Mouse (Mus musculus) midbrain, embryonic 16.5 days (tissue): ENCODE results near the gene Mrps5. TPM values are rescaled to one million over a fixed set of nuclear protein-coding genes. Genes with fewer than 3 reads are reported as not detected.

Experiments
- ATAC-seq: fragments of 200-750 bp; cut with Nextera tagmentation; 2 replicates; pipeline ENCODE4 v1.8.0; 2017; ENCODE audit warnings: moderate TSS enrichment
- H3K27ac ChIP-seq: fragments of 300-500 bp; sonication (generic); 2 replicates; pipeline ENCODE4 v1.5.1; 2014; ENCODE audit warnings: mild to moderate bottlenecking, low read length, mixed read lengths
- H3K27me3 ChIP-seq: fragments of 300-500 bp; sonication (generic); 2 replicates; pipeline ENCODE4 v1.6.1; 2014; ENCODE audit warnings: low read depth, low read length, mixed read lengths; ENCODE audit not compliant: control insufficient read depth, insufficient read depth
- H3K36me3 ChIP-seq: fragments of 300-500 bp; sonication (generic); 2 replicates; pipeline ENCODE4 v1.6.1; 2014; ENCODE audit warnings: mild to moderate bottlenecking, low read length, moderate library complexity, mixed read lengths; ENCODE audit not compliant: control insufficient read depth, insufficient read depth
- H3K4me1 ChIP-seq: fragments of 300-500 bp; sonication (generic); 2 replicates; pipeline ENCODE4 v1.6.1; 2014; ENCODE audit warnings: mild to moderate bottlenecking, low read length, mixed read lengths; ENCODE audit not compliant: control insufficient read depth, insufficient read depth
- H3K4me2 ChIP-seq: fragments of 300-500 bp; sonication (generic); 2 replicates; pipeline ENCODE4 v1.6.1; 2014; ENCODE audit warnings: mild to moderate bottlenecking, low read length, mixed read lengths
- H3K4me3 ChIP-seq: fragments of 300-500 bp; sonication (generic); 2 replicates; pipeline ENCODE4 v1.5.1; 2014; ENCODE audit warnings: low read depth, mild to moderate bottlenecking, low read length, moderate library complexity, mixed read lengths
- H3K9ac ChIP-seq: fragments of 300-500 bp; sonication (generic); 2 replicates; pipeline ENCODE4 v1.6.1; 2014; ENCODE audit warnings: low read depth, low read length, mixed read lengths
- H3K9me3 ChIP-seq: fragments of 300-500 bp; sonication (generic); replicated peaks from 2 replicates; pipeline ENCODE4 v1.6.1; 2014; ENCODE audit warnings: mild to moderate bottlenecking, low read length, mixed read lengths; ENCODE audit not compliant: control insufficient read depth, poor library complexity, severe bottlenecking
- WGBS: fragments of 180-500 bp; shearing (Covaris S2); extraction: QIAGEN DNeasy Blood & Tissue Kit; methylation state at CpG from one replicate; pipeline ENCODE4 v1.1.7; 2014; 5-methylcytosine and 5-hydroxymethylcytosine counted together
- polyA plus RNA-seq: library from polyadenylated mRNA; unstranded; fragments of >200 nt; fragmentation: Nextera tagmentation; extraction: Ambion mirVana; gene quantifications from 2 replicates; pipeline ENCODE4 v1.2.1, GENCODE M21; 2015

The Mrps5 gene
- polyA plus RNA-seq, 1 experiment from 2014 or later, result 155 TPM

DNA sequence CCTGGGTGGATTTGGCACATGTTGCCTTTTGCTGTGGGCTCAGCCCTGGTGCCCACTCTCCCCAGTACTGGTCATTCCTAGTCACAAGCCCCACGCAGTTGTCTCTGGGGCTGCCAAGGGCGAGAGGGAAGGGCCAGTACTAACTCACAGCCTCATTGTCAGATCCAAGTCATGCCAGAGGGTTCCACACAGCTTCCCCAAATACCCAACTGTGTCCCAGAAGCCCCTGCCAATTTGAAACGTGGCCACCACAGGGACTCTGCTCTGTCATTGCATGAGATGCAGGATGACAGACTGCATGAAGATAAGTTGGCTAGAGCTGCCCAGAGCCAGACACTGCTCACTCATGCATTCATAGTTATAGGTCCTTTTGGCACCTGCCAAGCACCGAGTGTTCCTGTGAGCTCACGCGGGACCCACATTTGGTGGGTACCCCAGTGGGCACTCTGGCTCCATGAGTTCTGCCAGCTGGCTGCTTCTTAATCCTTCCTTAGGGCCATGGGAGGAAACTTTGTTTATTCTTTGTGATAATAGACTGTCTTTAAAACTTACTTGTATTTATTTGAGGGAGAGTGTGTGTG, 41.1 kb downstream of the Mrps5 start:
- WGBS, result 75% methylated on average over 6 of the region's 6 CpGs

DNA sequence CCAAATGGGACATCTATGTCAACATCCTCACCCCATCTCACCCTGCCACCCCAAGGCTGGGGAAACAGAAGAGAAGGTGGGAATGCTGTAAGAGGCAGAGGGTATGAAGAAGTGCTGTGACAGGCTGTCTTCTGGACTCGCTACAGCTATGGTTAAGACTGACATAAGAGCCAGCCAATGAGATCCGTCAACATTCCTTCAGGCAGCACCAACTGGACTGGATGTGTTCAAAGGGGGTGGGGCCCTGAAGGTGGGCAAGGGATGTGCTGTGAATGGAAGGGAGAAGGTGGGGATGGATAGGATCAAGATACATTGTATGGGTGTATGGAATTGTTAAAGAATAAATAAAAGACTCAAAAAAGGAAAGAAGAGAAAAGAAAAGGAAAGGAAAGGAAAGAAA, 45.6 kb downstream of the Mrps5 start:
- H3K27ac ChIP-seq, result no peak overlapping the region
- no peak overlapping the region for H3K4me2 ChIP-seq
- H3K4me3 ChIP-seq, result no peak overlapping the region
- ATAC-seq, result no peak
- H3K9ac ChIP-seq, result no peak overlapping the region
- no peaks in the 10 kb centered on the region for H3K27me3 ChIP-seq
- no peaks in the 10 kb centered on the region for H3K4me1 ChIP-seq
- no peaks in the 10 kb centered on the region for H3K9me3 ChIP-seq
- 66% methylated on average over 2 of the region's 2 CpGs for WGBS
- no peaks in the 10 kb centered on the region for H3K36me3 ChIP-seq

More for the DNA sequence above, 41.1 kb downstream of the Mrps5 start:
- H3K27me3 ChIP-seq, result no peaks in the 10 kb centered on the region
- H3K36me3 ChIP-seq, result no peaks in the 10 kb centered on the region
- H3K9ac ChIP-seq, result no peak overlapping the region
- H3K4me2 ChIP-seq, result no peak overlapping the region
- H3K4me1 ChIP-seq, result no peaks in the 10 kb centered on the region
- no peak overlapping the region for H3K27ac ChIP-seq
- no peaks in the 10 kb centered on the region for H3K9me3 ChIP-seq
- H3K4me3 ChIP-seq, result no peak overlapping the region
- ATAC-seq, result no peak

DNA sequence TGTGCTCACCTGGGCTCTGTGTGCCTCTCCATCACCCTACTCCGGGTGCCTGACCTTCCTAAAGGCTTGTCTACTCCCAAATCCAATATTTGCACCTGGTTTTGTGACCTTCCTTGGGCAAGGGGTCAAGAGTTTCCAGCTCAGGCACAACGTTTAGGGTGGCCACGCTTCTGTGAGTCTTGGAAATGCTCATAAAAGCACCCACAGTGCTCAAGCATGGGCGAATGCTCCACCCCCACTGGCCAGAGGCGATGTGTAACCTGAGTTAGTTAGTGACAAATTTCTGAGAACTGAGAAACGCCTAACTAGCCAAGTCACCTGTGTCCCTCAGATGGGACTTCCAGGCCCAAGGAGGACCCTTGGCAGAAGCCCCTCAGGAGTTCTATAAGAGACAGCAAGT, 48.6 kb downstream of the Mrps5 start:
- Histone ChIP-seq H3K4me1 (no peaks in the 10 kb centered on the region), H3K27ac (no peak overlapping the region), H3K27me3 (no peaks in the 10 kb centered on the region), H3K4me2 (no peak overlapping the region), H3K36me3 (no peaks in the 10 kb centered on the region), H3K9me3 (no peaks in the 10 kb centered on the region), H3K9ac (no peak overlapping the region), H3K4me3 (no peak overlapping the region)
- 79% methylated on average over 6 of the region's 6 CpGs for WGBS
- ATAC-seq, result no peak

DNA sequence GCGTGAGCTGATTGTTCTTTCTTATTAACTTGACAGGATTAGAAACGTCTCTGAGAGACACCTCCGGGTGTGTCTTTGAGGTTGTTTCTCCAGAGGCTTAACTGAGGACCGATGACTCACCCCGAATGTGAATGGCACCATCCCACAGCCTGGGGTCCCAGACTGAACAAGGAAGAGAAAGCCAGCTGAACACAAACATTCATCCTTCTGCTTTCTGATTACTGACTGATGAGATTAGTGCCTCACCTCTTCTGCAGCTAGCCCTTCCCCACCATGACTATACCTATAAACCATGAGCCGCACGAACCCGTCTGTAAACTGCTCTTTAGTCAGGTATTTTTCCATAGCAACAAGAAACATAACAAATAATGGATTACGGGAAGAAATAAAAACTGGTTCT, 52.0 kb downstream of the Mrps5 start:
- H3K9ac ChIP-seq, result no peak overlapping the region
- ATAC-seq, result no peak
- 61% methylated on average over 9 of the region's 9 CpGs for WGBS
- H3K4me3 ChIP-seq, result no peak overlapping the region
- no peaks in the 10 kb centered on the region for H3K9me3 ChIP-seq
- no peak overlapping the region for H3K27ac ChIP-seq
- no peaks in the 10 kb centered on the region for H3K27me3 ChIP-seq
- no peaks in the 10 kb centered on the region for H3K4me1 ChIP-seq
- H3K36me3 ChIP-seq, result no peaks in the 10 kb centered on the region
- no peak overlapping the region for H3K4me2 ChIP-seq

DNA sequence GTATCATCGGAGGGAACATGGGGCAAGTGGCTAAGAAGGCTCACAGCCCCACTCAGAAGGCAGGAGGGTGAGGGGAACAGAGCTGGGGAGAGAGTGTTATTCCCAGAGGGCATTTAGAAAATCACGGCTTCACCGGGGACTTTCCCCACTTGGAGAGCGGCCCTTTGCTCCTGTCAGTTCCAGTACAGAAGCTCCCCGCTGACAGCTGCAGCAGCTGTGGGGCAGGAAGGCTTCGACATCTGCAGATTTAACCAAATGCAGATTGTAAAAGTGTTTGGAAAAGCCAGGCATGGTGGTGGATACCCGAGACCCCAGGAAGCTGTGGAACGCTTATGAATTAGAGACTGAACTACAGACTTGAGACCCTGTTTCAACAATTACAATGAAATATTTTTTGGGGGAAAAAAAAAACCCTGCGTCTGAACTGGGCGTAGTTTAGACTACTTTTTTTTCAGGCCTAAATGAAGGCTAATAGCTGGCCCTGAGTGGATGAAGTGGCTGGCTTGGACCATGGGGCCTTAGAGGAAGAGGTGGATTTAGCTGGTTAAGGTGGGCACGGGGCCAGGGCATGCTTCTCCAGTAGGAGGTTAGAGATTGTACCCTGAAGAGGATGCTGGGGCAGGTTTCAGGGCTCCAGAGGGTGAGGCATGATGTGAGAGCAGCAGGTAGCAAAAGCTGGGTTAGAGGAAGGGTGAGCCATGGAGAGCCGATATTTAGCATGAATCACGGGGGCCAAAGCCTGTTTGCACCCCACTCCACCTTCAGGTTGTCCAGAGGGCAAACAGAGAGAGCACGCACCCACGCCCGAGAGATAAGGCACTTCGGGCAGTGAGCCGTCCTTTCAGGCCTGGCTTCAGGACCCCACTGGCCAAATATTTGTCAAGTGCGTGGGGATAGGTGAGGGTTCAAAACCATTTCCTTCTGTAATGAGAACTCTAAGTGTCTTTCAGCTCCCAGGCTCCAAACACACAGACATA, 57.0 kb downstream of the Mrps5 start:
- Histone ChIP-seq H3K9ac (no peak overlapping the region), H3K9me3 (no peaks in the 10 kb centered on the region), H3K27me3 (no peaks in the 10 kb centered on the region), H3K4me1 (no peaks in the 10 kb centered on the region), H3K4me3 (no peak overlapping the region), H3K36me3 (no peaks in the 10 kb centered on the region), H3K4me2 (no peak overlapping the region), H3K27ac (no peak overlapping the region)
- WGBS, result 74% methylated on average over 19 of the region's 19 CpGs
- no peak for ATAC-seq

DNA sequence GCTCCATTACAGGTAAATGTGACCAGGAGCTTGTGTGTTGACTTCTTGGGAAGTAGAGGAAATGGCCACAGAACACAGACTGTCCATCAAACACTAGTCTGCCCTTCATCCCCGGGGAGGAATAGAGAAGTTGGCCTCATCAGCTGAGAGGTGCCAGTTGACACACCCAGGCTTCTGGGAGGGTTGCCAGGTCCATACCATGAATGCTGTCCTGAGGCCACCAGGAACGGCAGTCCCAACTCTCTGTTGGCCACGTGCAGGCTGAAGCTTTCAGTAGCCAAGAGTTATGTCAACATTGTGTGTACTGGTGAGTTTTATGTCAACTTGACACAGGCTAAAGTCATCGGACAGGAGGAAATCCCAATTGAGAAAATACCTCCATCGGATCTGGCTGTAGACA, 59.9 kb downstream of the Mrps5 start:
- Histone ChIP-seq H3K27me3 (no peaks in the 10 kb centered on the region), H3K9me3 (no peaks in the 10 kb centered on the region), H3K27ac (no peak overlapping the region), H3K4me1 (no peaks in the 10 kb centered on the region), H3K9ac (no peak overlapping the region), H3K4me3 (no peak overlapping the region), H3K36me3 (no peaks in the 10 kb centered on the region), H3K4me2 (no peak overlapping the region)
- ATAC-seq, result no peak
- 79% methylated on average over 5 of the region's 5 CpGs for WGBS

DNA sequence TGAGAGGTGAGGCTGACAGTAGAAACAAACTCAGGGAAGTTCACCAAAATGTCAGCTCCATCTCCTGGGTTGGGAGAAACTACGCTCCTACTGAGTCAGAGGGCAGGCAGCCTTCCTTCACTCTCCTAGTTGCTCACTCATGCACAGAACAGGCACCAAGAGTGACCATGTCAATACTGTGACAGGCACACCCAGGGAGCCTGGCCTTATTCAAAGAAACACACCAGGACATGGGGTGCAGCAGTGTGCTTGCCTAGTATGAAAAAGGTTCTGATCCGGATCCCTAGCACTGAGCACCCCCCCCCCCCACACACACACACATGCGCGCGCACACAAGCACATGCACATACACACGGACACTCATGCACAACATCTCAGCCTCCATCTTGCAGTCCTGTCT, 61.1 kb downstream of the Mrps5 start:
- H3K36me3 ChIP-seq, result no peaks in the 10 kb centered on the region
- H3K4me3 ChIP-seq, result no peak overlapping the region
- H3K4me1 ChIP-seq, result no peaks in the 10 kb centered on the region
- whole genome bisulfite sequencing, result 92% methylated on average over 6 of the region's 6 CpGs
- no peak overlapping the region for H3K4me2 ChIP-seq
- H3K27me3 ChIP-seq, result no peaks in the 10 kb centered on the region; the same call in 1 of the 2 replicates
- H3K27ac ChIP-seq, result no peak overlapping the region
- H3K9me3 ChIP-seq, result no peaks in the 10 kb centered on the region
- H3K9ac ChIP-seq, result no peak overlapping the region
- ATAC-seq, result no peak

DNA sequence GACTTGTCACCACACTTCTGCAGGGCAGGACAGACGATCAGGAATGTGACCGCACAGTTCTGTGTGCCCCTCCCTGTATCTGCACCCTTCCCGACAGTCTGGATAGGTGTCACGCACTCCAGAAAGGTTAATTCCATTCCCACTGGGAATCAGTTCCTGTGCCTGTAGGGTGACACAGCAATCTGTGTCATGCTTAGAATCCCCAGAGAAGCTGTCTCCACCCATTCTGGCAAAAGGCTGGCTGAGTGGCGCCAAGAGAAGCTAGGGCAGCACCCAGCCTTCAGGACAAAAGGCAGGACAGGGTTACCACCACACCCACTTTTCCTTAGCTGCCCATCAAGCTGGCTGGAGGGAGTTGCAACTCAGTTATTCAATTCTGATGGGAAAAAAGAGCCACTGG, 62.9 kb downstream of the Mrps5 start:
- no peak for ATAC-seq
- H3K36me3 ChIP-seq, result no peaks in the 10 kb centered on the region
- H3K9ac ChIP-seq, result no peak overlapping the region
- H3K27ac ChIP-seq, result no peak overlapping the region
- H3K4me2 ChIP-seq, result no peak overlapping the region
- H3K27me3 ChIP-seq, result peaks cover 15% of the 10 kb centered on the region
- H3K4me3 ChIP-seq, result no peak overlapping the region
- no peaks in the 10 kb centered on the region for H3K4me1 ChIP-seq
- 77% methylated on average over 5 of the region's 5 CpGs for WGBS
- no peaks in the 10 kb centered on the region for H3K9me3 ChIP-seq

DNA sequence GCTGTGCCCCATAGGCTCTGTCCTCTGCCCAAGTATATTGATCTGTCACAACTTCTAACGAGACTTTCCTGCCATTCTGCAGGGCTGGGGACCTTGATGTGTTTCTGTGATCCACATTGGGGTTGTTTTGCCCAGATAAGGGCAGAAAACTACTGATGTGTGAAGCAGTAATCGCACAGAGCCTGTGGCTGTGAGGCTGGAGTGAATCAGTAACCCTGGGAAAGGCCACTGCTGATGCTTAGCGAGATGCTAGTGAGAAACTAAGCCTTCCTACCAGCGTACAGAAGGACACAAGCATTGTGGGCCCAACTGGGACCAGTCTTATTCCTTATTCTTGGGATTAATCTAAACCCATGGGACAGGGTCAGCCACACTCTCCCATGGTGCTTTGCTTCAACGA, 64.6 kb downstream of the Mrps5 start:
- 71% methylated on average over 5 of the region's 5 CpGs for WGBS

More for the DNA sequence above, 64.6 kb downstream of the Mrps5 start:
- no peak overlapping the region for H3K27ac ChIP-seq
- ATAC-seq, result no peak
- no peaks in the 10 kb centered on the region for H3K9me3 ChIP-seq
- H3K4me2 ChIP-seq, result no peak overlapping the region
- H3K27me3 ChIP-seq, result peaks cover 29% of the 10 kb centered on the region
- H3K4me3 ChIP-seq, result no peak overlapping the region
- H3K36me3 ChIP-seq, result no peaks in the 10 kb centered on the region
- no peak overlapping the region for H3K9ac ChIP-seq
- H3K4me1 ChIP-seq, result peaks cover 7% of the 10 kb centered on the region
